Mouse (Mus musculus) kidney, adult 2 months (tissue): ENCODE data around the gene Nlrp6.

Experiments used
- CTCF ChIP-seq: fragments of 200-500 bp; conservative IDR thresholded peaks from 2 replicates; pipeline ENCODE4 v1.5.1; 2011; ENCODE audit warnings: low read depth, mild to moderate bottlenecking, control low read depth, low read length, moderate library complexity, mixed read lengths; ENCODE audit not compliant: insufficient read depth, insufficient read length
- POLR2A ChIP-seq: fragments of 200-500 bp; IDR thresholded peaks from one replicate; pipeline ENCODE4 v1.6.1; 2011; ENCODE audit warnings: low read depth, low read length, control low read depth

GRCm38 (mm10) chr7:140955758-140956555 is 35.3 kb downstream of the Nlrp6 start, which contains the start of the genes Gm45717 and Ifitm2:
- no peak for TF ChIP-seq POLR2A
- TF ChIP-seq CTCF = no peak
